Mouse (Mus musculus): ENCODE measurements around the gene Kirrel3.
A peak's percentile ranks its signal among the peaks of the same experiment; 100 is the strongest.

Gene Kirrel3

GRCm38 (mm10) chr9:34703547-34704300, 218.0 kb downstream of the Kirrel3 start:
- no peak for DNase-seq

GRCm38 (mm10) chr9:34704357-34704756, 218.7 kb downstream of the Kirrel3 start:
- peak in 1 of 2 experiments; percentile 3 for DNase-seq

GRCm38 (mm10) chr9:34706350-34706873, 220.7 kb downstream of the Kirrel3 start:
- no peak for DNase-seq

- DNase-seq, result no peak
These were observed 223.0 kb downstream of the Kirrel3 start for GRCm38 (mm10) chr9:34708691-34709090.

- no peak for DNase-seq
These were observed 226.3 kb downstream of the Kirrel3 start for GRCm38 (mm10) chr9:34711996-34712395.

- DNase-seq, result no peak
These were observed 227.3 kb downstream of the Kirrel3 start for GRCm38 (mm10) chr9:34712996-34713395.

GRCm38 (mm10) chr9:34713462-34713926, 227.8 kb downstream of the Kirrel3 start:
- no peak for DNase-seq

- DNase-seq, result no peak
These were observed 229.4 kb downstream of the Kirrel3 start for GRCm38 (mm10) chr9:34714996-34715619.

GRCm38 (mm10) chr9:34716476-34716875, 230.8 kb downstream of the Kirrel3 start:
- no peak for DNase-seq

- DNase-seq, result peak; percentile 28 to 46
These were observed 235.9 kb downstream of the Kirrel3 start for GRCm38 (mm10) chr9:34721478-34722197.

GRCm38 (mm10) chr9:34722198-34722550, 236.5 kb downstream of the Kirrel3 start:
- DNase-seq, result peak in 1 of 2 experiments; percentile 5

GRCm38 (mm10) chr9:34732507-34732906, 246.8 kb downstream of the Kirrel3 start:
- no peak for DNase-seq

GRCm38 (mm10) chr9:34733579-34733978, 247.9 kb downstream of the Kirrel3 start:
- DNase-seq, result no peak

- no peak for DNase-seq
These were observed 249.3 kb downstream of the Kirrel3 start for GRCm38 (mm10) chr9:34734991-34735390.

GRCm38 (mm10) chr9:34739431-34739830, 253.7 kb downstream of the Kirrel3 start:
- no peak for DNase-seq

GRCm38 (mm10) chr9:34740814-34741213, 255.1 kb downstream of the Kirrel3 start:
- no peak for DNase-seq

GRCm38 (mm10) chr9:34748003-34748402, 262.3 kb downstream of the Kirrel3 start:
- no peak for DNase-seq

GRCm38 (mm10) chr9:34749161-34749560, 263.5 kb downstream of the Kirrel3 start:
- DNase-seq, result no peak

GRCm38 (mm10) chr9:34749877-34750276, 264.2 kb downstream of the Kirrel3 start:
- no peak for DNase-seq

GRCm38 (mm10) chr9:34750887-34751286, 265.2 kb downstream of the Kirrel3 start:
- DNase-seq, result no peak

- DNase-seq, result no peak
These were observed 266.5 kb downstream of the Kirrel3 start for GRCm38 (mm10) chr9:34752076-34752800.

- DNase-seq, result peak; percentile 60 to 68
These were observed 267.1 kb downstream of the Kirrel3 start for GRCm38 (mm10) chr9:34752801-34753170.

- no peak for DNase-seq
These were observed 268.2 kb downstream of the Kirrel3 start for GRCm38 (mm10) chr9:34753891-34754290.

All from lung, adult 18-20 months (tissue).